11 mouse cellular contexts compared by ENCODE assay signal in genomic region chr7:73646711-73647110, GRCm38 (mm10).
DNase-seq lines count a peak whose midpoint lies in the region; ATAC-seq lines count a peak whose summit lies in the region.
"Had no signal": no experiment of that assay in that cellular context is flagged by ENCODE, and none has a peak within 500 bp of the region (broad histone marks: within the 10 kb centered on the region; RNA-seq: fewer than 3 reads in every experiment).

No protein-coding gene starts in this region.

- H3K4me2 ChIP-seq in lung, embryonic 15.5 days, result no peak overlapping the region
- H3K4me2 ChIP-seq in forebrain, embryonic 16.5 days (ENCODE audit: low read length), result peak overlapping the region; percentile 6; the same call in 1 of the 2 replicates
- no peak overlapping the region for H3K4me2 ChIP-seq in midbrain, embryonic 15.5 days
- H3K4me2 ChIP-seq in liver, embryonic 12.5 days, result no peak overlapping the region
- H3K4me2 ChIP-seq: limb, embryonic 12.5 days had no signal

- no peaks in the 10 kb centered on the region for H3K9me3 ChIP-seq in lung, embryonic 15.5 days
- H3K9me3 ChIP-seq in forebrain, embryonic 16.5 days (ENCODE audit: control insufficient read depth, low read length), result no peaks in the 10 kb centered on the region
- H3K9me3 ChIP-seq in midbrain, embryonic 15.5 days, result no peaks in the 10 kb centered on the region
- no peaks in the 10 kb centered on the region for H3K9me3 ChIP-seq in liver, embryonic 12.5 days (replicated peaks)

- no peaks in the 10 kb centered on the region for H3K4me1 ChIP-seq in lung, embryonic 15.5 days
- H3K4me1 ChIP-seq in forebrain, embryonic 16.5 days (replicated peaks; ENCODE audit: control insufficient read depth, insufficient read depth, low read length), result peaks cover 29% of the 10 kb centered on the region
- H3K4me1 ChIP-seq in midbrain, embryonic 15.5 days, result peaks cover 2% of the 10 kb centered on the region; the same call in 1 of the 2 replicates
- 0 out of 2 replicates have a peak, but pooled peaks cover 5% of the 10 kb centered on the region for H3K4me1 ChIP-seq in liver, embryonic 12.5 days
- H3K4me1 ChIP-seq: limb, embryonic 12.5 days had no signal

- H3K27me3 ChIP-seq in lung, embryonic 15.5 days, result no peaks in the 10 kb centered on the region
- no peaks in the 10 kb centered on the region for H3K27me3 ChIP-seq in forebrain, embryonic 16.5 days (replicated peaks; ENCODE audit: control insufficient read depth, insufficient read depth, low read length)
- no peaks in the 10 kb centered on the region; the same call in 1 of the 2 replicates for H3K27me3 ChIP-seq in midbrain, embryonic 15.5 days (replicated peaks)
- H3K27me3 ChIP-seq in liver, embryonic 12.5 days (replicated peaks), result 0 out of 2 replicates have a peak, but pooled peaks cover 3% of the 10 kb centered on the region
- H3K27me3 ChIP-seq: limb, embryonic 12.5 days had no signal

- H3K4me3 ChIP-seq in lung, embryonic 15.5 days, result no peak overlapping the region
- no peak overlapping the region for H3K4me3 ChIP-seq in forebrain, embryonic 16.5 days (replicated peaks; ENCODE audit: low read length)
- H3K4me3 ChIP-seq in midbrain, embryonic 15.5 days, result no peak overlapping the region
- no peak overlapping the region for H3K4me3 ChIP-seq in liver, embryonic 12.5 days
- H3K4me3 ChIP-seq: limb, embryonic 12.5 days had no signal

- H3K36me3 ChIP-seq in lung, embryonic 15.5 days, result no peaks in the 10 kb centered on the region
- no peaks in the 10 kb centered on the region for H3K36me3 ChIP-seq in forebrain, embryonic 16.5 days (ENCODE audit: control insufficient read depth, insufficient read depth)
- no peaks in the 10 kb centered on the region for H3K36me3 ChIP-seq in midbrain, embryonic 15.5 days (replicated peaks)
- no peaks in the 10 kb centered on the region for H3K36me3 ChIP-seq in liver, embryonic 12.5 days
- H3K36me3 ChIP-seq: limb, embryonic 12.5 days had no signal

- ATAC-seq in lung, embryonic 15.5 days (ENCODE audit: borderline replicate concordance, extremely low read depth, low FRiP score, low TSS enrichment), result peak; percentile 36; the same call in 1 of the 2 replicates
- peak; percentile 72 for ATAC-seq in forebrain, embryonic 16.5 days
- peak; percentile 20; the same call in 1 of the 2 replicates for ATAC-seq in midbrain, embryonic 15.5 days (replicated peaks)
- ATAC-seq in liver, embryonic 12.5 days, result no peak

- no peak for DNase-seq in lung, adult 18-20 months
- DNase-seq in ZHBTc4 (ENCODE audit: low read depth, low spot score), result peak; percentile 55
- no peak for DNase-seq in gastrocnemius, postnatal 10 days
- DNase-seq in spleen, adult 12 weeks (ENCODE audit: low spot score), result no peak
- DNase-seq: heart, postnatal 36 days; kidney, adult 2 months had no signal

- no peak overlapping the region for H3K27ac ChIP-seq in lung, embryonic 15.5 days
- peak overlapping the region; percentile 85 for H3K27ac ChIP-seq in forebrain, embryonic 16.5 days (ENCODE audit: low read length)
- no peak overlapping the region for H3K27ac ChIP-seq in midbrain, embryonic 15.5 days
- H3K27ac ChIP-seq in liver, embryonic 12.5 days, result no peak overlapping the region
- H3K27ac ChIP-seq: limb, embryonic 12.5 days had no signal

- H3K9ac ChIP-seq in lung, embryonic 15.5 days, result no peak overlapping the region
- no peak overlapping the region for H3K9ac ChIP-seq in forebrain, embryonic 16.5 days (replicated peaks; ENCODE audit: low read depth, low read length)
- H3K9ac ChIP-seq in midbrain, embryonic 15.5 days, result no peak overlapping the region
- no peak overlapping the region for H3K9ac ChIP-seq in liver, embryonic 12.5 days
- H3K9ac ChIP-seq: limb, embryonic 12.5 days had no signal

- WGBS in lung, embryonic 15.5 days, result 48% methylated on average over 5 of the region's 5 CpGs
- WGBS in forebrain, embryonic 16.5 days, result 22% methylated on average over 5 of the region's 5 CpGs
- WGBS in midbrain, embryonic 15.5 days, result 51% methylated on average over 5 of the region's 5 CpGs
- 48% methylated on average over 5 of the region's 5 CpGs for WGBS in liver, embryonic 12.5 days (ENCODE audit: insufficient replicate concordance)
